Mouse (Mus musculus): ENCODE data around the gene Upf2. TPM values are rescaled to one million over a fixed set of nuclear protein-coding genes. Genes with fewer than 3 reads are reported as not detected.
A peak's percentile ranks its signal among the peaks of the same experiment; 100 is the strongest.

The Upf2 gene
- polyA plus RNA-seq, 1 experiment from 2014 or later: 5.8 TPM

- Histone ChIP-seq H3K4me3 (ENCODE audit: low read depth, low read length) (no peak overlapping the region), H3K9ac (replicated peaks; ENCODE audit: low read depth) (no peak overlapping the region), H3K4me1 (ENCODE audit: insufficient read depth, low read depth, low read length) (peaks cover 5% of the 10 kb centered on the region; the same call in 1 of the 2 replicates), H3K9me3 (ENCODE audit: low read length) (no peaks in the 10 kb centered on the region), H3K27me3 (replicated peaks; ENCODE audit: insufficient read depth, low read length) (no peaks in the 10 kb centered on the region), H3K36me3 (ENCODE audit: insufficient read depth, low read length) (no peaks in the 10 kb centered on the region), H3K27ac (ENCODE audit: low read length) (no peak overlapping the region), H3K4me2 (replicated peaks; ENCODE audit: low read depth, low read length) (no peak overlapping the region)
- 49% methylated on average over 7 of the region's 7 CpGs for WGBS
- ATAC-seq: peak; percentile 32; the same call in 1 of the 2 replicates
- DNase-seq (ENCODE audit: low spot score): peak; percentile 60
- TF ChIP-seq CTCF (IDR thresholded peaks at IDR 0.05) (no peak), EP300 (IDR thresholded peaks at IDR 0.05) (no peak)
These were observed 145.9 kb downstream of the Upf2 start for GRCm38 (mm10) chr2:6097113-6097716.

GRCm38 (mm10) chr2:6098924-6099323 lies 147.7 kb downstream of the Upf2 start:
- no peak overlapping the region for H3K4me3 ChIP-seq (ENCODE audit: low read depth, low read length)
- peaks cover 5% of the 10 kb centered on the region; the same call in 1 of the 2 replicates for H3K4me1 ChIP-seq (ENCODE audit: insufficient read depth, low read depth, low read length)
- H3K27me3 ChIP-seq (replicated peaks; ENCODE audit: insufficient read depth, low read length): no peaks in the 10 kb centered on the region
- H3K9me3 ChIP-seq (ENCODE audit: low read length): no peaks in the 10 kb centered on the region
- DNase-seq (ENCODE audit: low spot score) (peak; percentile 93), ATAC-seq (peak; percentile 91)
- peaks cover 3% of the 10 kb centered on the region; the same call in 1 of the 2 replicates for H3K36me3 ChIP-seq (ENCODE audit: insufficient read depth, low read length)
- H3K27ac ChIP-seq (ENCODE audit: low read length): 0 out of 2 replicates have a peak overlapping the region, but pooled peaks have one; percentile 15
- H3K4me2 ChIP-seq (replicated peaks; ENCODE audit: low read depth, low read length): no peak overlapping the region
- no peak overlapping the region for H3K9ac ChIP-seq (replicated peaks; ENCODE audit: low read depth)
- WGBS: 12% methylated on average over 6 of the region's 6 CpGs
- TF ChIP-seq EP300 (IDR thresholded peaks at IDR 0.05) (0 out of 2 replicates have a peak, but pooled peaks have one; percentile 37), CTCF (IDR thresholded peaks at IDR 0.05) (no peak)

GRCm38 (mm10) chr2:6099443-6099842 lies 148.2 kb downstream of the Upf2 start:
- Histone ChIP-seq H3K36me3 (ENCODE audit: insufficient read depth, low read length) (peaks cover 3% of the 10 kb centered on the region; the same call in 1 of the 2 replicates), H3K27ac (ENCODE audit: low read length) (peak overlapping the region; percentile 15; the same call in 1 of the 2 replicates), H3K27me3 (replicated peaks; ENCODE audit: insufficient read depth, low read length) (no peaks in the 10 kb centered on the region), H3K4me3 (ENCODE audit: low read depth, low read length) (no peak overlapping the region), H3K9me3 (ENCODE audit: low read length) (no peaks in the 10 kb centered on the region), H3K4me1 (ENCODE audit: insufficient read depth, low read depth, low read length) (peaks cover 5% of the 10 kb centered on the region; the same call in 1 of the 2 replicates), H3K9ac (replicated peaks; ENCODE audit: low read depth) (no peak overlapping the region), H3K4me2 (replicated peaks; ENCODE audit: low read depth, low read length) (no peak overlapping the region)
- DNase-seq (ENCODE audit: low spot score) (no peak), ATAC-seq (peak; percentile 8; the same call in 1 of the 2 replicates)
- TF ChIP-seq EP300 (IDR thresholded peaks at IDR 0.05): no peak
- 63% methylated on average over 9 of the region's 9 CpGs for WGBS

GRCm38 (mm10) chr2:6100027-6100749 lies 148.9 kb downstream of the Upf2 start:
- TF ChIP-seq EP300 (IDR thresholded peaks at IDR 0.05): no peak
- no peak for TF ChIP-seq CTCF (IDR thresholded peaks at IDR 0.05)
- ATAC-seq (peak; percentile 37), DNase-seq (ENCODE audit: low spot score) (peak; percentile 35)
- Histone ChIP-seq H3K4me2 (replicated peaks; ENCODE audit: low read depth, low read length) (peak overlapping the region; percentile 69), H3K4me1 (ENCODE audit: insufficient read depth, low read depth, low read length) (peaks cover 5% of the 10 kb centered on the region; the same call in 1 of the 2 replicates), H3K4me3 (ENCODE audit: low read depth, low read length) (peak overlapping the region; percentile 29; the same call in 1 of the 2 replicates), H3K27ac (ENCODE audit: low read length) (no peak overlapping the region), H3K27me3 (replicated peaks; ENCODE audit: insufficient read depth, low read length) (no peaks in the 10 kb centered on the region), H3K36me3 (ENCODE audit: insufficient read depth, low read length) (peaks cover 3% of the 10 kb centered on the region; the same call in 1 of the 2 replicates), H3K9ac (replicated peaks; ENCODE audit: low read depth) (no peak overlapping the region), H3K9me3 (ENCODE audit: low read length) (no peaks in the 10 kb centered on the region)
- WGBS: 10% methylated on average over 50 of the region's 51 CpGs

- Histone ChIP-seq H3K4me1 (ENCODE audit: insufficient read depth, low read depth, low read length) (peaks cover 5% of the 10 kb centered on the region; the same call in 1 of the 2 replicates), H3K9ac (replicated peaks; ENCODE audit: low read depth) (no peak overlapping the region), H3K4me2 (replicated peaks; ENCODE audit: low read depth, low read length) (peak overlapping the region; percentile 69), H3K27ac (ENCODE audit: low read length) (no peak overlapping the region), H3K27me3 (replicated peaks; ENCODE audit: insufficient read depth, low read length) (no peaks in the 10 kb centered on the region), H3K9me3 (ENCODE audit: low read length) (no peaks in the 10 kb centered on the region), H3K36me3 (ENCODE audit: insufficient read depth, low read length) (peaks cover 3% of the 10 kb centered on the region; the same call in 1 of the 2 replicates), H3K4me3 (ENCODE audit: low read depth, low read length) (peak overlapping the region; percentile 29; the same call in 1 of the 2 replicates)
- WGBS: 33% methylated on average over 20 of the region's 20 CpGs
- DNase-seq (ENCODE audit: low spot score) (no peak), ATAC-seq (no peak)
- TF ChIP-seq EP300 (IDR thresholded peaks at IDR 0.05): no peak
- no peak for TF ChIP-seq CTCF (IDR thresholded peaks at IDR 0.05)
These were observed 149.5 kb downstream of the Upf2 start for GRCm38 (mm10) chr2:6100755-6101154.

- no peak for TF ChIP-seq CTCF (IDR thresholded peaks at IDR 0.05)
- TF ChIP-seq EP300 (IDR thresholded peaks at IDR 0.05): no peak
- no peak for ATAC-seq
- DNase-seq (ENCODE audit: low spot score): no peak
- Histone ChIP-seq H3K36me3 (ENCODE audit: insufficient read depth, low read length) (peaks cover 3% of the 10 kb centered on the region; the same call in 1 of the 2 replicates), H3K4me3 (ENCODE audit: low read depth, low read length) (no peak overlapping the region), H3K9ac (replicated peaks; ENCODE audit: low read depth) (no peak overlapping the region), H3K4me2 (replicated peaks; ENCODE audit: low read depth, low read length) (no peak overlapping the region), H3K9me3 (ENCODE audit: low read length) (no peaks in the 10 kb centered on the region), H3K27ac (ENCODE audit: low read length) (no peak overlapping the region), H3K4me1 (ENCODE audit: insufficient read depth, low read depth, low read length) (no peaks in the 10 kb centered on the region; the same call in 1 of the 2 replicates), H3K27me3 (replicated peaks; ENCODE audit: insufficient read depth, low read length) (no peaks in the 10 kb centered on the region)
- WGBS: 92% methylated on average over 2 of the region's 2 CpGs
These were observed 154.2 kb downstream of the Upf2 start for GRCm38 (mm10) chr2:6105437-6105836.

Other genes starting within 250 kb of the Upf2 start
- 2.2 and 2.5 TPM in 2 replicates for gene Camk1d, start 237.0 kb upstream of the Upf2 start, polyA plus RNA-seq (2015; fragmentation: Nextera tagmentation; extraction: Ambion mirVana)
- 18.5 and 24.7 TPM in 2 replicates for gene Nudt5, start 106.5 kb upstream of the Upf2 start, polyA plus RNA-seq (2015; fragmentation: Nextera tagmentation; extraction: Ambion mirVana)
- gene Cdc123, start 106.3 kb upstream of the Upf2 start, polyA plus RNA-seq (2015; fragmentation: Nextera tagmentation; extraction: Ambion mirVana): 147 and 163 TPM in 2 replicates
- gene Gm13199, start 88.5 kb upstream of the Upf2 start, polyA plus RNA-seq (2015; fragmentation: Nextera tagmentation; extraction: Ambion mirVana): 0.33 and 0.58 TPM in 2 replicates
- gene Sec61a2, start 56.0 kb upstream of the Upf2 start, polyA plus RNA-seq (2015; fragmentation: Nextera tagmentation; extraction: Ambion mirVana): 19.2 and 21.3 TPM in 2 replicates
- gene Dhtkd1, start 8.7 kb upstream of the Upf2 start, polyA plus RNA-seq (2015; fragmentation: Nextera tagmentation; extraction: Ambion mirVana): 0.39 and 0.98 TPM in 2 replicates
- gene Proser2, start 178.7 kb downstream of the Upf2 start, polyA plus RNA-seq (2015; fragmentation: Nextera tagmentation; extraction: Ambion mirVana): 14.0 and 15.2 TPM in 2 replicates

All from lung, postnatal 0 days (tissue).